Mouse (Mus musculus) G1E (cell line): ENCODE results near the gene Itga10. TPM values are rescaled to one million over a fixed set of nuclear protein-coding genes. Genes with fewer than 3 reads are reported as not detected.

Experiments
- ATAC-seq: 2 replicates; pipeline ENCODE4 v1.8.0; 2016; ENCODE audit warnings: mild to moderate bottlenecking; ENCODE audit not compliant: insufficient number of reproducible peaks, poor library complexity, low FRiP score, severe bottlenecking; ENCODE audit errors: extremely low read depth
- DNase-seq: peaks from one replicate; pipeline ENCODE4 v3.0.0; 2012; ENCODE audit warnings: low spot score
- H3K27me3 ChIP-seq: 2 replicates; pipeline ENCODE4 v1.6.1; 2012; ENCODE audit warnings: mild to moderate bottlenecking, low read length, inconsistent platforms; ENCODE audit not compliant: insufficient read depth
- H3K36me3 ChIP-seq: replicated peaks from 2 replicates; pipeline ENCODE3; 2012; ENCODE audit warnings: mild to moderate bottlenecking, inconsistent platforms
- H3K4me1 ChIP-seq: 2 replicates; pipeline ENCODE4 v1.6.1; 2012; ENCODE audit warnings: low read depth, low read length, inconsistent platforms, mixed read lengths; ENCODE audit not compliant: insufficient read depth
- H3K4me3 ChIP-seq: 2 replicates; pipeline ENCODE4 v1.5.1; 2012; ENCODE audit warnings: low read depth, mild to moderate bottlenecking, inconsistent platforms, low read length, moderate library complexity, mixed read lengths
- H3K9me3 ChIP-seq: replicated peaks from 2 replicates; pipeline ENCODE4 v1.6.1; 2012; ENCODE audit warnings: inconsistent platforms
- CTCF ChIP-seq: IDR thresholded peaks from 2 replicates; pipeline ENCODE4 v1.5.1; 2012; ENCODE audit warnings: low read depth, low read length, inconsistent platforms, mixed read lengths
- GATA1 ChIP-seq: IDR thresholded peaks from 2 replicates; pipeline ENCODE4 v1.6.1; 2012; ENCODE audit warnings: borderline replicate concordance, low read length, inconsistent platforms, mixed read lengths
- GATA2 ChIP-seq: IDR thresholded peaks from 2 replicates; pipeline ENCODE4 v1.6.1; 2012; ENCODE audit warnings: low read depth, low read length, inconsistent platforms, borderline replicate concordance
- POLR2AphosphoS5 ChIP-seq: IDR thresholded peaks from 2 replicates; pipeline ENCODE4 v1.6.1; 2012; ENCODE audit warnings: low read depth, low read length, inconsistent platforms; ENCODE audit not compliant: insufficient replicate concordance
- TAL1 ChIP-seq: conservative IDR thresholded peaks from 2 replicates; pipeline ENCODE4 v1.6.1; 2012; ENCODE audit warnings: low read depth, low read length, inconsistent platforms, mixed read lengths
- polyA plus RNA-seq: library from polyadenylated mRNA; stranded (reverse); fragments of >175 nt; gene quantifications from 2 replicates; pipeline ENCODE4 v1.2.3, GENCODE M21; 2012
- total RNA-seq, 2 experiments: library from RNA; stranded (forward) in 1 of 2; stranded (reverse) in 1 of 2; fragments of 200-1000 nt in 1 of 2; fragments of >200 nt in 1 of 2; fragmentation: Nextera tagmentation in 1 of 2; gene quantifications; 2 replicates each; pipeline ENCODE4 v1.2.3; 2014 to 2017

Gene Itga10
- total and polyA plus RNA-seq, 3 experiments, result 0.20 to 8.3 (median 0.33) TPM

GRCm38 (mm10) chr3:96599069-96599393 is 46.4 kb upstream of the Itga10 start:
- no peak for TF ChIP-seq TAL1
- TF ChIP-seq POLR2AphosphoS5, result no peak
- no peak for TF ChIP-seq CTCF
- TF ChIP-seq GATA2, result no peak
- no peak for TF ChIP-seq GATA1
- no peak for ATAC-seq
- peaks cover 8% of the 10 kb centered on the region for H3K9me3 ChIP-seq
- no peaks in the 10 kb centered on the region for H3K36me3 ChIP-seq
- no peak for DNase-seq
- peaks cover 62% of the 10 kb centered on the region for H3K4me1 ChIP-seq
- H3K27me3 ChIP-seq, result peaks cover 63% of the 10 kb centered on the region
- H3K4me3 ChIP-seq, result no peak overlapping the region

GRCm38 (mm10) chr3:96599411-96599810 is 46.0 kb upstream of the Itga10 start:
- Histone ChIP-seq H3K9me3 (peaks cover 8% of the 10 kb centered on the region), H3K4me3 (no peak overlapping the region), H3K36me3 (no peaks in the 10 kb centered on the region), H3K27me3 (peaks cover 63% of the 10 kb centered on the region), H3K4me1 (peaks cover 59% of the 10 kb centered on the region)
- no peak for ATAC-seq
- no peak for TF ChIP-seq GATA2
- no peak for TF ChIP-seq POLR2AphosphoS5
- TF ChIP-seq GATA1, result no peak
- TF ChIP-seq CTCF, result no peak
- no peak for TF ChIP-seq TAL1
- no peak for DNase-seq

- TF ChIP-seq CTCF, result no peak
- TF ChIP-seq GATA1, result no peak
- no peak for TF ChIP-seq TAL1
- no peak for TF ChIP-seq GATA2
- no peak for TF ChIP-seq POLR2AphosphoS5
- Histone ChIP-seq H3K36me3 (no peaks in the 10 kb centered on the region), H3K4me3 (peak within 1 kb of the TSS; percentile 76), H3K27me3 (peaks cover 62% of the 10 kb centered on the region), H3K9me3 (peaks cover 8% of the 10 kb centered on the region), H3K4me1 (peaks cover 55% of the 10 kb centered on the region)
- DNase-seq, result peak; percentile 98
- peak; percentile 99 for ATAC-seq
Observed at GRCm38 (mm10) chr3:96600639-96601250, 44.6 kb upstream of the Itga10 start, which contains the start of gene Lix1l. TSS of gene Lix1l (plus strand) at chr3:96601149.

- DNase-seq (peak; percentile 40), ATAC-seq (no peak)
- Histone ChIP-seq H3K4me1 (peaks cover 51% of the 10 kb centered on the region), H3K9me3 (peaks cover 8% of the 10 kb centered on the region), H3K4me3 (peak overlapping the region; percentile 76), H3K36me3 (no peaks in the 10 kb centered on the region), H3K27me3 (peaks cover 56% of the 10 kb centered on the region)
- no peak for TF ChIP-seq GATA2
- TF ChIP-seq TAL1, result no peak
Observed at GRCm38 (mm10) chr3:96601251-96601787, 44.1 kb upstream of the Itga10 start.

GRCm38 (mm10) chr3:96601941-96602703 is 43.3 kb upstream of the Itga10 start:
- Histone ChIP-seq H3K27me3 (peaks cover 48% of the 10 kb centered on the region), H3K4me1 (peaks cover 43% of the 10 kb centered on the region), H3K36me3 (no peaks in the 10 kb centered on the region), H3K4me3 (no peak overlapping the region), H3K9me3 (peaks cover 8% of the 10 kb centered on the region)
- DNase-seq (no peak), ATAC-seq (no peak)
- TF ChIP-seq POLR2AphosphoS5 (no peak), GATA1 (no peak), GATA2 (no peak), CTCF (no peak), TAL1 (no peak)

GRCm38 (mm10) chr3:96602704-96603084 is 42.7 kb upstream of the Itga10 start:
- Histone ChIP-seq H3K36me3 (no peaks in the 10 kb centered on the region), H3K27me3 (peaks cover 42% of the 10 kb centered on the region), H3K4me3 (no peak overlapping the region), H3K4me1 (peaks cover 37% of the 10 kb centered on the region), H3K9me3 (peaks cover 3% of the 10 kb centered on the region)
- TF ChIP-seq CTCF (no peak), GATA1 (no peak), GATA2 (no peak), POLR2AphosphoS5 (no peak), TAL1 (no peak)
- DNase-seq (no peak), ATAC-seq (no peak)
